Mouse (Mus musculus) bone marrow, adult 2 months (tissue): ENCODE measurements around the gene Spns2.

ENCODE experiments used
- CTCF ChIP-seq: fragments of 200-500 bp; IDR thresholded peaks from 2 replicates; pipeline ENCODE4 v1.5.1; 2011; ENCODE audit warnings: low read length, control low read depth; ENCODE audit not compliant: control insufficient read depth, insufficient read depth
- POLR2A ChIP-seq: fragments of 200-500 bp; IDR thresholded peaks from 2 replicates; pipeline ENCODE4 v1.6.1; 2011; ENCODE audit warnings: low read depth, mild to moderate bottlenecking, control low read depth, low read length, borderline replicate concordance; ENCODE audit not compliant: control insufficient read depth

DNA sequence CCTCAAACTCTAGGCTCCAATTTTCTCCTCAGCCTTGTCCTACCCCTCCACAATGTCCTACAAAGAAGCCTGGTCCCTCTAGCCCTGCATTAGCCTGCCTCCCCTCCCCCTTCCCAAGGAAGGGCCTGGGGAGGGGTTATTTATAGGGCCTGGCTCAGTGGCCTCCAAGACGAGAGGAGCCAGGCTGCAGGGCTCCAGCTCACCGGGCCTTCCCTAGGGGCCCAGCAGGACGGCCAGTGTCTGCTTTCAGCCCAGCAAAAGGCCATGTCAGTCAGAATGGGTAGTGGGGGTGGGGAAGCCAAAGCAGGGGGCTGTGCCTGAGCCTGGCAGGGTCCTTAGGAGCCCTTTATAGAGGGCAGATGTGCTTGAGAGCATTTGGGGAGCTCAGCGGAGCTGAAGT, 72.3 kb downstream of the Spns2 start:
- TF ChIP-seq POLR2A (no peak), CTCF (no peak)
